Mouse (Mus musculus) retina, adult 2 months (tissue): ENCODE results near the gene Ddx6.
"Not testable (repeated sequence)": the region's sequence is repeated elsewhere in the genome, so short reads cannot be mapped to it uniquely, and the experiment has no call there.

Experiments
- DNase-seq: peaks from one replicate; pipeline ENCODE4 v3.0.0-alpha.2; 2012; ENCODE audit warnings: low read depth, low spot score

Ddx6 gene

DNA sequence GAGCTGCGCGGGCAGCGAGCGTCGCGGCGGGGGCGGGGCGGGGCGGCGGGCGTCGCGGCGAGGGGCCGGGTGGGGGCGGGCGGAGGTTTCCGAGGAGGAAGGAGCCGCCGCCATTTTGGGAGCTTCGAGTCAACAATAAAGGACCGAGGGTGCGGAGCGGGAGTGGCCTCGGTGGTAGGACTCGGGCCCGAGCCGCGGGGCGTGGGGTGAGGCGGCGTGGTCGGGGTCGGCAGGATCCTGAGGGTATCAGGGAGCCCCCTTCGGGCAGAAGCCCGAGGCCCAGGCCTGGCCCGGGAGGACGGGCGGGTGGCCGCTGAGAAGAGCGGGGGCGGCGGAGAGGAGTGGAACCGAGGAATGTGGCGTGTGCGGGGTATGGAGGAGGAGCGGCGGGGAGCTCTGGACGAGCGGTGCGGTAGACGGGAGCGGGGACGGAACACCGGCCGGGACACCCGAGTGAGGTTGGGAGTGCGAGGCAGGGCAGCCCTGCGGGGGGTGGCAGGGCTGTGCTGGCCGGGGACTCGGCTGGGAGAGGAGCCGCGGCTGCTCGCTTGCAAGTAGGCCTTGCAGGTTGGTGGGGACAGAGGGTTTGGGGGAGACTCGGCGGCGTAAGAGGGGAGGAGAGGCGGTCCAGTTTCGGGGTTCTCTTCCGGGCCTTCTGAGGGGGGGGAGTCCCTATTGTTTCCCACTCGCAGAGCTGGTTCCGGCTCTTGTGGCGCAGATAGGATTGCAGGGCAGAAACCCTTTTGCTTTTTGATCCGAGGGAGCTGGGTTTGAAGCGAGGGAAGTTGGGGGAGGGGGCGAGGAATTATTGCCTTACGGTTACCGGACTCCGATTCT lies at the start of gene Ddx6:
TSS of gene Ddx6 (plus strand) at position 114 of the 837 bp plus-strand sequence.
- no peak for DNase-seq

DNA sequence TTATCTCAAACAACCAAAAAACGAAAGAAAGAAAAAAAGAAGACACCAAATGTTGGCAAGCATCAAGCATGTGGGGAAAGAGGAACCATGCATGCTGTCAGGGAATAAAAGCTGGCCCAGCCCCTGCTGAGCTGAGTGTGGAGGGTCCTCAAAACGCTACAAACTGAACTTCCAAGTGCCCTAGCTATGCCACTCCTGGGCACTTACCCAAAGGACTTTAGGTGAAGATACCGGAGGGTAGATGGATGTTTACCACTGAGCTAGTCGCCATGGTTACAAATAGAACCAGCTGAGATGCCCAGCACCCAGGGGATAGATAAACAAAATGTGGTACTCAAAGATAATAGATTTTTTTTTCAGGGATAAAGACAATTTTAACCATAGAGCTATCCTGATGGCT lies 43.1 kb upstream of the Ddx6 start, which contains the start of gene Cxcr5:
TSS of gene Cxcr5 (minus strand) at position 281 of the 400 bp plus-strand sequence.
- DNase-seq: no peak

DNA sequence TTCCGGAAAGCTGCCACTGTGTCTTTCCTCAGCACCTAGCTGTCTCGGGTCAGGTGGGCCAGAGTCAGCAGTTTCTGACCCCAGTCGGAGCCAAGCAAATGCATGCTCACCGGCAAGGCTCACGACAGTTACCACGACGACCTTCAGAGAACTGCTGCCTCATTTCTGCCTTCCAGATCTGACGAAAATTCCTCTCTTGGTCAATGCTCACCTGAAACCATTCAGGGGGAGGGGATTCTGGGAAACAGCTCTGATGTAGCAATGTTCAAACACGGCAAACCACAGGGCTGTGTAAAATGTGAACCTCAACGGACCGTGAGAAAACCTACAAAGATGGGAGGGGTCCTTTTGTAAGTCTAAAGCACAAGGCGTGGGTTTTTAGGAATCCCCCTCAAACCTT lies 41.8 kb upstream of the Ddx6 start:
- no peak for DNase-seq

DNA sequence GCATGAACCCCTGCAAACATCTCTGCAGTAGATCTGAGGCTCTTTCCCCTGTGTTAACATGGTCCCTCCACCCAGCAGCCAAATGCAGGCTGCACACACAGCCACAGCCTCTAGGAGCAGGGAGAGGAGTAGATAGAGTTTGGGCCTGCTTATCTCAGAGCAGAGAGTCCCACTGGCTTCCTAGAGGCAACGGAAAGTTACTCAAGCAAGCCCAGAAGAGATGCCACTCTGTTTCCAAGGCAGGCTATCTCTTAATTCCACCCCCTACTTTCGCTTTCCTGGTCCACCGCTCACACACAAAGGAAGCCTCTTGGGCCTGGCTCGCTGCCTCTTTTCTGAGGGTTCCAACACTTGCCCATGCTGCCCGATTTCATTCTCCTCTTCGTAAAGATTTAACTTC lies 39.3 kb upstream of the Ddx6 start:
- no peak for DNase-seq

DNA sequence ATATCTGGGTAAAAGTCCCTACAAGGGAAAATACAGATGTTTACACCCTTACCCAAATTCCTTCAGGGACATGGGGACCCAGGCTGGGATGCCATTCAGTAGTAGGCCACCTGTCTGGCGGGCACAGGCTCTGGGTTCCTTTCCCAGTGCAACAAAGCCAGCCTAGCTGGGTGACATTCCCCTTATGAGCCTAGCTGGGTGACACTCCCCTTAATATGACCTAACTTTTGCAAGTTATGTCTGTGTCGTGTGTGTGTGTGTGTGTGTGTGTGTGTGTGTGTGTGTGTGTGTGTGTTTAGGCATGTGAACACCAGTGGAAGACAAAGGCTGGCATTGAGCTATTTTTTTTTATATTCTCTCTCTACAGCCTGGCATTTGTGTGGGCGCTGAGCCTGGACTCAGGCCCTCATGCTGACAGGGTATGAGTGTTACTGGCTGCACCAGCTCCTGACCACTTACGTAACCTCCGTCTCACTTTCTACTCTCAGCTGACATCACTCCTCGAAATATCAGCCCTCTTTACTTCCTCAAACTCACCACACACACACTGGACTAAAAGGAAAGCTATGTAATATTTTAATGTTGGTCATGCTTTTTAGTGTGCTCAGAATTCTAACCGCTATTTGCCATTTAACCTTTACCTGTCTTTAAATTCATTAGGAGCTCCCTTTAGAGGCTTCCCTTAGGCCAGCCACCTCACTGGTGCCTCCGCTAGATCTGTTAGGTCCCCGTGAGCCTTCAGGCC lies 37.2 kb upstream of the Ddx6 start:
- no peak for DNase-seq

DNA sequence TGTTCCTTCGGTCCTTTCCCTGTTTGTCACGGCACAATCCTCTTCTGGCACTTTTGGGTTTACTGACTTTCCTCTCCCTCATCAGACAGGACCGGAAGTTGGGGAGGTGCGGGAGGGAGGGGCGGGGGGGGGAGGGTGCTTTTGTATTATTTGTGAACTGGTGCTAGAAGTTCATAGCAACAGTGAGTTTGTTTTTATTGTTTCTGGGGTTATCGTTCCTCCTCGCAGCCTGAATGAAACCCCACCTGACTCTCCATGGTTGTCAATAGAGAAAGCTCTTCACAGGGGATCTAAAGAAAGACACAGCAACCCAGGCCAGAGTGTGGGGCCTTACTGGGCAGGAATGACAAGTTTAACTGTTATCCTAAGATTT lies 36.6 kb upstream of the Ddx6 start:
- DNase-seq: no peak

DNA sequence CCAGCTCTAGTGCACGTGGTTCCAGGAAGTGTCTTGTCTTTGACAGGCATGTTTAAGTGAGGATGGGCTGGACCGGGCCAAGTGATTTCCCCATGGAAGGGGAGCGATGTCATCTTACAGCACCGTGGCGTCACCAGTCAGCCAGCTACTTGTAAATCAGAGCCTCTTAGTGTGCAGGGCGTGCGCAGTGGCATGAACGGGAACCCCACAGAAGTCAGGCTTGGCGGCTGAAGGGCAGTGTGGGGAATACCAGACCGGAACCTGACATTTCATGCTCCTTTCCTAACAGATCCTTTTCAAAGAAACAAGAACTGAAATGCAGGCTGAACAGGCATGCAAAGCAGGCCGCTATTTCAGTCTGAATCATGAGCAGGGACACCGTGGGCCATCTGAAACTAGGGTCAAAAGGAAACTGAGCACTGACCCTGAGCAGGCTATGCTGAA lies 33.7 kb upstream of the Ddx6 start:
- no peak for DNase-seq

DNA sequence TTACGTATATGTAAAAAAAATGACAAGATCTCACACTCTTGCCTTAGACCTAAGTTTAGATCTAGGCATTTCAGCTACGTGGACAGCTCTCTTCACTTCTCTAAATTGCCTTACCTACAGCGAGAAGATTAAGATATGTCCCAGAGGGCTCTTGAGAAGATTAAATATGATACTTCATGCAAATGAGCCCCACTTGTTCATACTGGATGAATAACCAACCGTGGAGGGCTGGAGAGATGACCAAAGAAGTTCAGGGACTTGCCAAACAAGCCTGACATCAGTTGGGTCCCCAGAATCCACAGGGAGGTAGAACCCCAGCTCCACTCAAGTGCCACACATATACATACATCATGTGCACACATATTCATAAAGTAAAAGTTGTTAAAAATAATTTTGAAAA lies 31.4 kb upstream of the Ddx6 start:
- DNase-seq: no peak

DNA sequence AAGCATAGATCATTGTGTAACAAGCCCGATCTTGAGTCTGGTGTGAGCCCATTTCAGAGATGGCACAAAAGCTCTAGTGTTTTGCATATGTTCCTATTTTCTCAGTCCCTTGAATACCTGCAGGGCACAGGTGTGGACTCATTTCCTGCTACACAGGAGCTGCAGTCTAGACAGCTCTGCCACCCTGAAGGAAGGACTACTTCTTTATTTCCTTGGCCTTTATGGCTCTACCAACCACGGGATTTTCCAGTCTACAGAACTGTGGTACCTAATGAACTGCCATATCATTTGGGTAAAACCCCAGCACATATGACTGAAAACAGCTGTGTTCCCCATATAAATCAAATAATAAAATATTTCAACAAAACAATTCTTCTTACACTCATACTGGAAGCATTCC lies 29.6 kb upstream of the Ddx6 start:
- DNase-seq: no peak

DNA sequence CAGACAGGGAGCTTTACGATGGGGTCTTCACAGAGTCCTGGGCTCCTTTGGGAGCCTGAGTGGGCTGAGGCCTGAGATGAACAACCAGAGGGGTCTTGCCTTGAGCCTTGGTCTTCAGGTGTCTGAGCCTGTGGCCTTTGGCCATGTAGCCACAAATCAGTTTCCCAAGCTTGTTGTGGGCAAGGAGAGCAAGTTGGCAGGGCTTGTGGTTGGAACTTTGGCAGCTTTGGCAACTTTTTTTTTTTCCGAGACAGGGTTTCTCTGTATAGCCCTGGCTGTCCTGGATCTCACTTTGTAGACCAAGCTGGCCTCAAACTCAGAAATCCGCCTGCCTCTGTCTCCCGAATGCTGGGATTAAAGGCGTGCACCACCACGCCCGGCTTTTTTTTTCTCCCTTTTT lies 28.6 kb upstream of the Ddx6 start:
- not testable (repeated sequence) for DNase-seq

DNA sequence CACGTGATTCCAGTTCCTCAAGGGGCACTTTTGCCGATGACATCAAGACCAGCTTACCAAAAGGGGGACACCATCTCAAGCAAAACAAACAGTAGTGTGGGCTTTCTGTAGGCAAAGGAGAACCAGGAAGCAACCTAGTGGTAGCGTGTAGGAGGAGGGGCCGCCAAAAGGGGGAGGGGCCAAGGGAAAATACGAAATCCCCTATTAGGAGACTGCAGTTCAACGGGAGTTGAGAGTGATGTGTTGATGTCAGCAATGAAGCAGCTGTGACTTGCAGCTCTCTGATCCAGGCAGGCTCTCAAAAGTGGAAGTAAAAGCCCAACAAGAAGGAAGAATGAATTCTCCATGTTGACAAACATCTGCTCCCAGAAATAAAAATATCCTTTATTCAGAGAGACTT lies 25.3 kb upstream of the Ddx6 start:
- no peak for DNase-seq

DNA sequence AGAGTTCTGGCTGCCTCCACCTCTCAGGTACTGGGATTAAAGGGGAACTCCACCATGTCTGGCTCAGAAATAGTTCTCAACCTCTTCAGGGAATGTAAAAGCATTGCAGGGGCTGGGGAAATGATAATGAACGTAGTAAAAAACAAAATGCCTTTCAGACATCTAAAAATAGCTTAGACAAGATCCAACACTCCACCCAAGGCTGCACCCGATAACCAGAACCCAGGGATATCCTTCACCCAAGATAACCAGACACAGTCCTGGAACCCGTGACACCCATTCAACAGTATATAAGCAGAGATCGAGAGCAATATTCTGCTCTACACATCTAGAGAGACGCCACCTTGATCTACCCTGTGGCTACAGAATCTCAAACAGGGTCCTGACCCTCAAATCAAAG lies 24.6 kb upstream of the Ddx6 start:
- DNase-seq: no peak

DNA sequence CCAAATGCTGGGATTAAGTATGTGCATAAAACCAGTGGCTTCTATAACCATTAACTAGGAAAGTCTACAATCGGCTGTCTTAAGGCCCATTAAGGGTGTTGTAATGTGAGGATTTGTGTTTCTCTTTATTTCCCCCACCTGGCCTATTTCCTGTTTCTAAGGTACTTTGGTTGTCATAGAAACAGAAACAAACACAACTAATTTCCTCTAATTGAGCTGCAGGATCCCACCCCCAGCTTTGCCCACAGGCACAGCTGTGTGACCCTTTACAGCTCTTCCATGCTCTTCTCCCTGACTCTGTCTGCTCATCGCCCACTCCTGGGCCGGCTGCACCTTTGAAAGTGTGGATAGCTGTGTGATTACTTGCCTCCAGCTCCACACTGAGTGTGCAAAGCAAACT lies 23.3 kb upstream of the Ddx6 start:
- DNase-seq: no peak

DNA sequence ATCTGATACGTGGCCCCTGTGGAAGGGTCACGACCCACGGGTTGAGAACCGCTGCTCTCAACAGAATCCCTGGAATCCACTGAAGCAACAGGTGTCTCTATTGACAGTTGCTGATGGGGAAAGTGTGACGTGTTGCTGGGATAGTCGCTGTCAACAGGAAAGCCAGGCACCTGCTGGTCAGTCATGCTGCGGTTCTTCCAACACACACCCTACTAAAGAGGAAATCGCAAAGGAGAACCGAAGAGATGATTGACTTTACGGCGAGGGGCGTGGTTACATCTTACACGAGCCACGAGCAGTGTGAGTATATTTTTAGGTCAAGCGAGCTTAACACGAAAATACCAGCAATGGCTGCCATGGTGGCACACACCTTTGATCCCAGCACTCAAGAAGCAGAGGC lies 22.3 kb upstream of the Ddx6 start:
- no peak for DNase-seq

DNA sequence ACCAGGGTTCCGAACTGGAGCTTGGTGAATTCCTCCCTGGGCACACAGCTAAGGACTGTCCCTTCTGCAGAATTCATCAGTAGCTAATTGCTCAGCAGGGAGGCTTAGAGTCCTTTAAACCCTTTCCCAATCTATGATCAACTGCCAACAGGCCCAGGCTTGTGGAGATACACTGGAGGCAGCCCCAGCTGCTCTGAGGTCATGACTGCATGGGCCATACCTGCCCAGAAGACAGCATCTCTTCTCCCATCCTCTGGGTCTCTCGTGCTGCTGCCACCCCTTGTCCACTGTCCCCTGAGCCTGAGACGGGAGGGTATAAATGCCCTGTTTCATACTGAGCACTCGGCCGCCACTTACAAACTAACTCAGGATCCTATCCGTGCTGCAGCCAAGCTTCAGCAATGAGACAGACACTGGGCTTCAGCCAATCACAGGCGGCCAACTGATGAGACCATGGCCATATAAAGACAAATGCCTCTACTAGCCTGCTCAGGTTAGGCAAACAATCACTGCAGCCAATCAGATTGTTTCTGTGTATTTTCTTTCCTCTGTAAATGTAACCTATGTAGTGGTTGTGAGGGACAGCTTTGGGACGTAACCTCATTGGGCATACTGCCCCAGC lies 17.9 kb upstream of the Ddx6 start:
- no peak for DNase-seq

DNA sequence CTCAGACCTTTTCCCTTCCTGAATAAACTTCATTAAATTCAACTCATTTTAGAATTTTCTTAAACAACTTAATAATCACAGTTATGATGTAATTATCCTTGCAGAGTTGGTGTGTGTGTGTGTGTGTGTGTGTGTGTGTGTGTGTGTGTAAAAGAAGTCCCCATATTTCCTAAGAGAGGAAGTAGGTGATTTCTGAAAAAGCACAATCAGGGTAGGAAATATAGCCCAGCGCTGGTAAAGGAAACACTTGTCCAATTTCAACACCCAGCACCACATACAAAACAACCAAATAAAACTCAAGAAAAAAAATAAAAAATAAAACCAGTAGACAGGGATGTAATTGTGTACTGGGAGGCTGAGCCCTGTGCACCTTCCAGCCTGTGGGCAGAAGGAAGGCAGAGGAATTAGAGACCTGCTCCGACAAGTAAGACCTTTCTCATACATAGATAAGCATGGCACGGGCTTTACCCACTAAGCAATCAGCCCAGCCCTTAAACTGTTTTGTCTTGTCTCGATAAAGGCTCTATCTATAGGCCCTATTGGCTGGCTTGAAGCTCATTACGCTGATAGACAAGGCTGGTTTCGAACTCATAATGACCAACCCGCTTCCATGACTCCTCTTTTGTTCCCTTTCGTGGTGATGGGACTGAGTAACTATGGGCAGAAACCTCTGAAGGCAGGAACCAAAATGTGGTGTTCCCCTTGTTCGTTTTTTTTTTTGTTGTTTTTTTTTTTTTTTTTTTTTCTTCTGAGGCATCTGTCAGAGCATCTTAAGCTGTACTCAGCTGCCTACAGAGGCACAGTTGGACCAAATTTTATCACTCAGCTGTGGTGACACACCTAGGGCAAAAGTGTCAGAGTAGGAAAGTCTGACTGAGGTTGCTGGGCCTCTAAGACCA lies 17.2 kb upstream of the Ddx6 start:
- DNase-seq: no peak

DNA sequence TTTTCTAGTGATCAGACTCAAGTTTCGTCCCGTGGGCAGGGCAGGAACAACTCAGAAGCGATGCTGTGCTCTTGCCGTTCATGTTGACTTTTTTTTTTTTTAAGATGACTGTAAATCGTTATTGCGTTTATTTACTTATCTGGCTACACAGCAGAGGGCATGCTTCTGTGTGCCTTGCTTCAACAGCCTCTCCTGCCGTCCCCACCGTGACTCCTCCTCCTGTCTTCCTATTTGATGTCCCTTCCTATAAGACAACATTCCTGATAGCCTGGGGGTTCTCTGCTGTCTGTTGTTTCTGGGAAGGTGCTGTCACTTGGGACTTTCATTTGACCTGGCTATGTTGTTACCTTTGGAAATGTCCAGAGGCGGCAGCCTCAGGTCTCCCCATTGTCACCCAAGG lies 16.1 kb upstream of the Ddx6 start:
- DNase-seq: no peak

DNA sequence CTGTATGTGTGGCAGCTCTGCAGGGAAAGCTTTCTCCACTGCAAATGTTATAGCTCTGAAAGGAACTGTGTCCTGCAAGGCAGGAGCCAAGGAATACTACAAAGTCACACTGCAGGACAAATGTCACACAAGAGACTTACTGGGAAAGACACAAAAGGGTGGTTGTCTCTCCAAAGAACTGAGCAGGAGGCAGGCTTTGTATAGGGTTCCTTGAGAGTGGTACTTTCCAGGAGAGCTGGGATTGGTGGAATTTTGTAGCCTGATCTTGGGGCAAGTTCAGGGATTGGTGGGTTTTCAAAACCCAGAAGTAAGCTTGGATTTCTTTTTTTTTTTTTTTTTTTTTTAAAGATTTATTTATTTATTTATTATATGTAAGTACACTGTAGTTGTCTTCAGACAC lies 15.6 kb upstream of the Ddx6 start:
- DNase-seq: no peak

DNA sequence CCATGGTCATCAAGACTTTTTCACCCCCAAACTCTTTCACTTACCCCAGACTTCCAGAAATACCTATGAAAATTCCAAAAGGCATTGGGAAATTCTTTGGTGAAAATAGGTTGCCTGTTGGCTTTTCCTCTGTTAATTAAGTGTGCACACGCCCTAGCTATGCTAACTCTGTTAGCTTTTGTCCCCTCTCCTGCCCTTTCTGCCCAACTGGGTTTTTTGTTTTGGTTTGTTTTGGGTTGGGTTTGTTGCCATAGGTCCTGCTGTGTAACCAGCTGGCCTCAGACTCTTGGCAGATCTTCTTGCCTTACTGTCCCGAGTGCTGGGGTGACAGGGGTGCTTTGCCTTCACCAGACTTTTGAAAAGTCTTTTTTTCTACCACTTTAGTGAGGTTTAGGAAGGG lies 13.7 kb upstream of the Ddx6 start:
- DNase-seq: no peak

DNA sequence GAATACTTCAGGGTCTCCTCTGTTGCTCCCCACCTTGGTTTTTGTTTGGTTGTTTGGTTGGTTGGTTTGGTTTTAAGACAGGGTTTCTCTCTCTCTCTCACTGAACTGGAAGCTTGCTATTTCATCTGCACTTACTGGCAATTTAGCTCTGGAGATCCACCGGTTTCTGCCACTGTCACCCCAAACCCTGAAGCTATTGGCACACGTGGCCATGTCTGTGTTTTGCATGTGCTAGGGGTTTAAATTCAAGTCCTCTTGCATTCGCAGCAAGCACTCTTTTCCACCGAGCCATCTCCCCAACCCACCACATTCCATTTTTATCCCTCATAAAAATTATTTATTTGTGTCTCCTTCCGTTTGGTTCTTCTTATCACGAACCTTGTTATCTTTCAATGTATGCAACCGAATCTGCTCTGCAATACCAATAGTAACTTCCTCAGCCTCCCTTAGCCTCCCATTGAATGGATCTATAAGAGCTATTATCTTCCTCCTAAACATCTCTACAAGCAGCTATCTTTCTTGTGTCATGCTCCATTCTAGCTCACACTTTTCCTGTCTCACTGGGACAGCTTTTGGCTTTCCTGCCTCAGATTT lies 13.0 kb upstream of the Ddx6 start:
- DNase-seq: no peak

DNA sequence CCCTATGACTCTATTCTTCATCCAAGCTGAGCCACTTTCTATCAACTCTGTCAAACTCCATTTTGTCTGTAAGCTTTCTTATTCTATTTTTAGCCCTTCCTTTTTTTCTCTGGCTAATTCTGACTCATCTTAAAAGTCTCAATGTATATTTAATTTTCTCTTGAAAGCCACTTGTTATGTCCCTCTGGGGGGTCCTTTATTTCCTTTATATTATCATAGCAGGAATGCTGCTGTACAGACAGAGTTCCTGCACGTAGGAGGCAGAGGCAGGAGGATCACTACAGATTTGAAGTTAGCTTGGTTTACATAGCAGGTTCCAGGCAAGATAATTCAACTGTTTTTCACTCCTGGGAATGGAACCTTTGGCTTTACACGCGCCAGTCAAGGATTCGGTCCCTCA lies 11.5 kb upstream of the Ddx6 start:
- DNase-seq: no peak
